Mouse (Mus musculus) embryo, embryonic 10 days (tissue): ENCODE measurements at regions not wholly inside any gene's neighbourhood (a gene's known extent, or its start where the extent isn't known, plus 50 kb on each side); places are given as distances from the start of the nearest gene placed in this dataset.
"Not testable (repeated sequence)": the region's sequence is repeated elsewhere in the genome, so short reads cannot be mapped to it uniquely, and the experiment has no call there.

Experiments used
- DNase-seq: peaks from one replicate; pipeline ENCODE4 v3.0.0-alpha.2; 2015; ENCODE audit warnings: low spot score

- DNase-seq, result no peak
Observed at GRCm38 (mm10) chr6:22716864-22717557, 158.3 kb upstream of the Ptprz1 start.

- peak; percentile 16 for DNase-seq
Observed at GRCm38 (mm10) chr6:22716144-22716856, 159.0 kb upstream of the Ptprz1 start.

- no peak for DNase-seq
Observed at GRCm38 (mm10) chr6:22698187-22698586, 177.1 kb upstream of the Ptprz1 start.

- no peak for DNase-seq
Observed at GRCm38 (mm10) chr6:22688678-22689126, 186.6 kb upstream of the Ptprz1 start.

GRCm38 (mm10) chr6:22674586-22674929 is 200.7 kb upstream of the Ptprz1 start:
- DNase-seq, result no peak

- no peak for DNase-seq
Observed at GRCm38 (mm10) chr6:22673919-22674585, 201.2 kb upstream of the Ptprz1 start.

- DNase-seq, result no peak
Observed at GRCm38 (mm10) chr6:22671524-22671923, 203.8 kb upstream of the Ptprz1 start.

GRCm38 (mm10) chr6:22668190-22668975 is 206.9 kb upstream of the Ptprz1 start:
- DNase-seq, result no peak

- not testable (repeated sequence) for DNase-seq
Observed at GRCm38 (mm10) chr6:22657401-22657800, 217.9 kb upstream of the Ptprz1 start.

- no peak for DNase-seq
Observed at GRCm38 (mm10) chr6:22640100-22640499, 235.2 kb upstream of the Ptprz1 start.

GRCm38 (mm10) chr6:22635141-22635540 is 240.2 kb upstream of the Ptprz1 start:
- no peak for DNase-seq

- DNase-seq, result no peak
Observed at GRCm38 (mm10) chr6:22634740-22635139, 240.6 kb upstream of the Ptprz1 start.

GRCm38 (mm10) chr6:22591592-22591991 is 235.5 kb upstream of the Fam3c start:
- DNase-seq, result no peak

- DNase-seq, result no peak
Observed at GRCm38 (mm10) chr6:22584851-22585250, 228.8 kb upstream of the Fam3c start.

- no peak for DNase-seq
Observed at GRCm38 (mm10) chr6:22572925-22573324, 216.9 kb upstream of the Fam3c start.

GRCm38 (mm10) chr6:22567891-22568290 is 211.8 kb upstream of the Fam3c start:
- DNase-seq, result no peak

GRCm38 (mm10) chr6:22548296-22549245 is 192.5 kb upstream of the Fam3c start:
- no peak for DNase-seq

GRCm38 (mm10) chr6:22541603-22542002 is 185.6 kb upstream of the Fam3c start:
- DNase-seq, result no peak

- DNase-seq, result no peak
Observed at GRCm38 (mm10) chr6:22538254-22538653, 182.2 kb upstream of the Fam3c start.

- no peak for DNase-seq
Observed at GRCm38 (mm10) chr6:22524384-22524783, 168.3 kb upstream of the Fam3c start.

- no peak for DNase-seq
Observed at GRCm38 (mm10) chr6:22523582-22524234, 167.7 kb upstream of the Fam3c start.
